Mouse (Mus musculus): Measurements from ENCODE around the gene Arl4c.

DNA sequence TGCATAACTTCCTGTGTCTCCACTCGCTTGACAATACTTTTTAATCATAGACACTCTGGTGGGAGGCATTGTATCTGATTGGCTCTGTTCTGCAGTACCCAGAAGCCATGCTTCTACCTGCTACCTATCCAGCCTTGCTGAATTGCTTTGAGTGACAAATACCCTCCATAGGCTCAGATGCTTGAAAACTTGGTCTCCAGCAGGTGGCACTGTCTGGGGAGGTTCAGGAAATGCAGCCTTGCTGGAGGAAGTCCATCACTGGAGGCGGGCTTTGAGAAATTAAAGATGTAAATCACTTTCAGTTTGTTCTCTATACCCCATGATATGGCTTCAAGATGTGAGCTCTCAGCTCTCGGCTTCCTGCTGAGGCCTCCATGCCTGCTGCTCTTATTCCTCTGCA, 48.1 kb upstream of the Arl4c start:
- TF ChIP-seq CTCF (IDR thresholded peaks at IDR 0.05; ENCODE audit: low read depth) (peak; percentile 24; the same call in 1 of the 2 replicates), EP300 (IDR thresholded peaks at IDR 0.05; ENCODE audit: low read depth) (no peak)

All from liver, embryonic 14.5 days (tissue).